Mouse (Mus musculus) regulatory T cell (primary cell): ENCODE results near the gene Gm44511.
"Not testable (repeated sequence)": the region's sequence is repeated elsewhere in the genome, so short reads cannot be mapped to it uniquely, and the experiment has no call there.

Source experiments
- in situ Hi-C: fragments of 300-600 bp; cut with MboI, MseI; formaldehyde crosslinking; loops from one replicate; pipeline ENCODE4 v1.15.1; 2025; ENCODE audit warnings: high pct_unique_total_duplicates

Gene Gm44511

GRCm38 (mm10) chr6:128762892-128763670, 63.0 kb downstream of the Gm44511 start:
- in situ Hi-C loops: loop anchor here (5.0 kb wide), 1 partner anchor 34 kb away; no protein-coding TSS in a partner anchor

DNA sequence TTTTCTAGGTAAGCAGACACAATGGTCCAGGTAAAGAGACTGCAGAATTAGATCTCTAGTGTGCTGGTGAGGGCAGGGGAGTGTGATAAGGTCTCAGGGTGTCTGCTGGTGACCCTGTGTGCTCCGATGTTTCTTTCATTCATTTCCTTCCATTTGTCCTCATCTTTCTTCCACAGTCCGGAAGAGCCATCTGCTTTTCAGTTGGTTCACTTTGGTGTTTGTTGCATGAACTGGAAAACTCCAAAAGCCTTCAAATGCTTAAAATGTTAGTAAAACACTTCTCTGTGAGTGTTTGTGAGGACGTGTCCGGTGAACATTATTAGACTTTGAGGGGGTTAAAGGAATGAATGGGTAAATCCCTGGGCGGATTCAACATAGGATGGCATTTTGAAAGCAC, 65.0 kb downstream of the Gm44511 start:
- in situ Hi-C loops: loop anchor here (5.0 kb wide), 1 partner anchor 36 kb away; no protein-coding TSS in a partner anchor

GRCm38 (mm10) chr6:128760416-128761143, 65.5 kb downstream of the Gm44511 start:
- in situ Hi-C loops: loop anchor here (5.0 kb wide), 1 partner anchor 37 kb away; no protein-coding TSS in a partner anchor

- in situ Hi-C loops: loop anchor here (5.0 kb wide), 1 partner anchor 37 kb away; no protein-coding TSS in a partner anchor
Measured at GRCm38 (mm10) chr6:128760016-128760415, 66.1 kb downstream of the Gm44511 start.

DNA sequence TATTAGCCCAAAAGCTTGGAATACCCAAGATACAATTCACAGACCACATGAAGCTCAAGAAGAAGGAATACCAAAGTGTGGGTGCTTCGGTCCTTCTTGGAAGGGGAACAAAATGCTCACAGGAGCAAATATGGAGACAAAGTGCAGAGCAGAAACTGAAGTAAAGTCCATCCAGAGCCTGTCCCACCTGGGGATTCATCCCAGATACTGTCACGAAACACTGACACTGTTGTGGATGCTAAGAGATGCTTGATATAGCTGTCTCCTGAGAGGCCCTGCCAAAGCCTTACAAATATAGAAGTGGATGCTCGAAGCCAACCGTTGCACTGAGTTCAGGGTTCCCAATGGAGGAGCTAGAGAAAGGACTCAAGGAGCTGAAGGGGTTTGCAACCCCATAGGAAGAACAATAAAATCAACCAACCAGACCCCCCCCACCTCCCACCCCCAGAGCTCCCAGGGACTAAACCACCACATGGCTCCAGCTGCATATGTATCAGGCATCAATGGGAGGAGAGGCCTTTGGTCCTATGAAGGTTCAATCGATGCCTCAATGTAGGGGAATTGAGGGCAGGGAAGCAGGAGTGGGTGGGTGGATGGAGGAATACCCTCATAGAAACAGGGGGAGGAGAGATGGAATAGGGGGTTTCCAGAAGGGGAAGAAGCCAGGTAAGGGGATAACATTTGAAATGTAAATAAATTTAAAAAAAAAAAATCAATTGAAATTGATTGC, 66.7 kb downstream of the Gm44511 start:
- in situ Hi-C loops: no loop called here

- in situ Hi-C loops: not testable (repeated sequence)
Measured at GRCm38 (mm10) chr6:128755402-128755763, 70.7 kb downstream of the Gm44511 start.

DNA sequence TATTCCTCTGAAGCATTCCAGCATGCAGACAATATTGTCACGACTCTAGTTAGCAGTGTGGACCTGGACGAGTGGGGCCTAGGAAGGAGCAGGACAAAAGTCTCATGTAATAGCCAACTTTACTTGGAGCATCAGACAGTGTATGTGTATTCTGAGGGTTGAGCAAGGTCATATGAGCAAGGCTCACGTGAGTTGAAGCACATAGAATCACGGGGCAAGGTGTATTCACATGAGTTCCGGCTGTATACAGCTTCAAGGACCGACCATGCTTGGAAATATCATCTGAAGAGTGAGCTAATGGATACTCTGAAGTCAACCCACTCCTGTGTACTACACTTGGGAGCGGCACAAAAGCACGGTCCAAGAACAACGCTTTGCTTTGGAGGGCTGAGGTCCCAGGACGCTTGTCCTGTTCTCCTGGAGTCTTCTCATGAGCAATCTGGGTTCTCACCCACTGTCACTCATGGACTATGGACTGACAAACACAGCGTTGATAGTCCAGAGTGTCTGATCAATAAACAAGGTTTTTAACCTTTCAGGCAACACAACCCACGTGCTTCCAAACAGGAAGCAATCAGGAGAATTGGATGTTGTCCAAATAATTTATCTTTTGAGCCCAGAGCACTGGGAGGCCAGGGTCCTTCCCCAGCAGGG, 71.2 kb downstream of the Gm44511 start:
- in situ Hi-C loops: not testable (repeated sequence)

- in situ Hi-C loops: not testable (repeated sequence)
Measured at GRCm38 (mm10) chr6:128754265-128754664, 71.8 kb downstream of the Gm44511 start.

DNA sequence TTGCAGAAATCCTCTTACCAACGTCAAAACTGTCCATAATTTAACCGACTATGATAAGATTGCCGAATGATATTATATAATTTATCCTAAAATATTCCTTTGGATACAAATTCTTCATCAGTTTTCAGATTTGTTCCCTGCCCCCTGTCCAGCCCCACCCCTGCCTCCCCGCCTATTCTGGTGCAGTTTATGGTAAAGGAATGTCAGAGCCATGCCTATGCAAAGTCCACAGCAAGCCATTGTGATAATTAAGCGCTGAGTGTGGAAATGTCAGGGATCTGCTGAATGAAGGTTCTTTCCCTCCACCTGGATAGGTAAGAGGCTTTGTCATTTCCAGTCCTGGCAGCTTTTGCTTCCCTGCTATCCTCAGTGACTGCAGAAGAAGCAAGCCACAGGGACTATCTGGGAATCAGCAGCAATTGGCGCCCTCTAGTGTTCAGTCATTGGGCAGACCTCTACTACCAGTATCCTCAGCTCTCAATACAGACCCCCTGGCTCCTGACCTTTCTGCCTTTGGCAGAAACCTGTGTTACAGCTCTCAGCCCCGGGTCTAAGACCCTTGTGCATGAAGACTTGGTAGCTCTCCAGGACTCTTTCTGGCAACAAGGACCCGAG, 72.4 kb downstream of the Gm44511 start:
- in situ Hi-C loops: not testable (repeated sequence)

GRCm38 (mm10) chr6:128747006-128747405, 79.1 kb downstream of the Gm44511 start:
- in situ Hi-C loops: not testable (repeated sequence)

DNA sequence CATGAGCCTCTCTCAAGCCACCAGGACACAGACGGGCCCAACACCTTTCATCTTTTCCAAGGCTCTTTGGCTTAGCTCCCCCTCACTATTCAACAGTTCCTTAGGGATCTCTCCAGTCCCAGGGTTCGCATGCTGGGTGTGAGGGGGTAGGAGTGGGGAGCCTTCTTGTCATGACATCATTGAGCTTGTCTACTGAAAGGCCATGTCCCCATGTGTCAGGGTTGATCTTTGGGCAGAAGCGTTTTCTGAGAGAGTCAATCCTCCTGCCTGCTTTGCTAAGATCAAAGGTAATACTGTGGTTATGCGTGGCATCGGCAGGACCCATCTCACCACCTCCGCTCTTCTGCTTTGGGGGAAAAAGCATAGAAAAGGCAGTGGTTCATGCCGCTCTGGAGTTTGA, 88.7 kb downstream of the Gm44511 start:
- in situ Hi-C loops: no loop called here

- in situ Hi-C loops: no loop called here
Measured at GRCm38 (mm10) chr6:128736100-128736499, 90.0 kb downstream of the Gm44511 start.

- in situ Hi-C loops: no loop called here
Measured at GRCm38 (mm10) chr6:128734896-128735295, 91.2 kb downstream of the Gm44511 start.

- in situ Hi-C loops: no loop called here
Measured at GRCm38 (mm10) chr6:128733908-128734679, 92.0 kb downstream of the Gm44511 start.

GRCm38 (mm10) chr6:128732032-128732431, 94.1 kb downstream of the Gm44511 start:
- in situ Hi-C loops: no loop called here
